Mouse (Mus musculus): ENCODE data around the gene Dqx1. TPM values are rescaled to one million over a fixed set of nuclear protein-coding genes. Genes with fewer than 3 reads are reported as not detected.

The Dqx1 gene
- total RNA-seq, 2 experiments from 2014 or later = 0.59 to 0.62 TPM

- DNase-seq = peak; percentile 77
Observed at GRCm38 (mm10) chr6:83033249-83034185, 24.1 kb upstream of the Dqx1 start, which contains the start of the genes Dok1 and Loxl3. Gene Dok1 (minus strand): TSS chr6:83033471. Gene Loxl3 (plus strand): TSS chr6:83034173.

GRCm38 (mm10) chr6:83034463-83035055, 23.1 kb upstream of the Dqx1 start:
- no peak for DNase-seq

- no peak for DNase-seq
Observed at GRCm38 (mm10) chr6:83037188-83037587, 20.5 kb upstream of the Dqx1 start.

GRCm38 (mm10) chr6:83038496-83039012, 19.1 kb upstream of the Dqx1 start:
- DNase-seq = peak; percentile 92

GRCm38 (mm10) chr6:83040601-83041000, 17.0 kb upstream of the Dqx1 start:
- DNase-seq = no peak

- DNase-seq = no peak
Observed at GRCm38 (mm10) chr6:83043561-83043960, 14.1 kb upstream of the Dqx1 start.

- DNase-seq = no peak
Observed at GRCm38 (mm10) chr6:83043993-83044392, 13.7 kb upstream of the Dqx1 start.

- peak; percentile 37 for DNase-seq
Observed at GRCm38 (mm10) chr6:83044742-83045141, 12.9 kb upstream of the Dqx1 start.

- DNase-seq = no peak
Observed at GRCm38 (mm10) chr6:83049367-83049766, 8.3 kb upstream of the Dqx1 start.

GRCm38 (mm10) chr6:83053136-83053960, 4.3 kb upstream of the Dqx1 start:
- no peak for DNase-seq

GRCm38 (mm10) chr6:83054074-83054851, 3.4 kb upstream of the Dqx1 start, which contains the start of gene Aup1:
Gene Aup1 (plus strand): TSS chr6:83054521.
- DNase-seq = peak; percentile 95

GRCm38 (mm10) chr6:83054871-83055431, 2.7 kb upstream of the Dqx1 start, which contains the start of gene Htra2:
Gene Htra2 (minus strand): TSS chr6:83055273.
- peak; percentile 49 for DNase-seq

- no peak for DNase-seq
Observed at GRCm38 (mm10) chr6:83058725-83059124, 1.1 kb downstream of the Dqx1 start.

GRCm38 (mm10) chr6:83065995-83066394, 8.4 kb downstream of the Dqx1 start:
- no peak for DNase-seq

- DNase-seq = no peak
Observed at GRCm38 (mm10) chr6:83066441-83066840, 8.8 kb downstream of the Dqx1 start.

GRCm38 (mm10) chr6:83068221-83068620, 10.6 kb downstream of the Dqx1 start:
- DNase-seq = no peak

GRCm38 (mm10) chr6:83068706-83069487, 11.3 kb downstream of the Dqx1 start:
- no peak for DNase-seq

GRCm38 (mm10) chr6:83069488-83070246, 12.0 kb downstream of the Dqx1 start:
- DNase-seq = no peak

- no peak for DNase-seq
Observed at GRCm38 (mm10) chr6:83070247-83070310, 12.4 kb downstream of the Dqx1 start, which contains the start of gene Tlx2. Gene Tlx2 (minus strand): TSS chr6:83070293.

All from heart, postnatal 4 days (tissue).